Mouse (Mus musculus) heart, adult 2 months (tissue): ENCODE measurements around the gene Rbm38. TPM values are rescaled to one million over a fixed set of nuclear protein-coding genes. Genes with fewer than 3 reads are reported as not detected.
A peak's percentile ranks its signal among the peaks of the same experiment; 100 is the strongest.

ENCODE experiments used
- DNase-seq, 2 experiments: peaks; one replicate each; pipeline ENCODE4 v3.0.0; 2021
- H3K27ac ChIP-seq: fragments of 200-600 bp; 2 replicates; pipeline ENCODE4 v1.8.1; 2022
- H3K27me3 ChIP-seq: fragments of 200-500 bp; 2 replicates; pipeline ENCODE4 v1.6.1; 2012; ENCODE audit warnings: mild to moderate bottlenecking, low read length, inconsistent platforms, mixed read lengths; ENCODE audit not compliant: control insufficient read depth, insufficient read depth
- H3K36me3 ChIP-seq: fragments of 200-500 bp; 2 replicates; pipeline ENCODE4 v1.6.1; 2012; ENCODE audit warnings: low read length, inconsistent platforms; ENCODE audit not compliant: control insufficient read depth, insufficient read depth
- H3K4me1 ChIP-seq: fragments of 200-500 bp; 2 replicates; pipeline ENCODE4 v1.6.1; 2011; ENCODE audit warnings: low read length; ENCODE audit not compliant: control insufficient read depth, insufficient read depth
- H3K4me3 ChIP-seq: fragments of 200-600 bp; 2 replicates; pipeline ENCODE4 v1.8.1; 2022
- H3K79me2 ChIP-seq: fragments of 200-500 bp; replicated peaks from 2 replicates; pipeline ENCODE4 v1.6.1; 2012; ENCODE audit warnings: mild to moderate bottlenecking, inconsistent platforms, low read length, moderate library complexity, mixed read lengths; ENCODE audit not compliant: control insufficient read depth, insufficient read depth
- H3K9ac ChIP-seq: fragments of 200-500 bp; 2 replicates; pipeline ENCODE4 v1.6.1; 2012; ENCODE audit warnings: low read depth, mild to moderate bottlenecking, control low read depth, inconsistent platforms, low read length, mixed read lengths
- CTCF ChIP-seq: fragments of 200-600 bp; IDR thresholded peaks from 2 replicates; pipeline ENCODE4 v1.8.1; 2022; ENCODE audit warnings: antibody characterized with exemption, mild to moderate bottlenecking, moderate library complexity
- EP300 ChIP-seq: fragments of 200-500 bp; IDR thresholded peaks from 2 replicates; pipeline ENCODE4 v1.6.1; 2011; ENCODE audit warnings: low read depth, low read length, control low read depth; ENCODE audit not compliant: insufficient read depth
- POLR2A ChIP-seq: fragments of 200-500 bp; IDR thresholded peaks from 2 replicates; pipeline ENCODE4 v1.6.1; 2011; ENCODE audit warnings: mild to moderate bottlenecking, low read depth, low read length, control low read depth; ENCODE audit not compliant: insufficient read depth
- WGBS: fragments of 180-500 bp; shearing (Covaris S2); methylation state at CpG from one replicate; pipeline ENCODE4 v1.1.7; 2018; 5-methylcytosine and 5-hydroxymethylcytosine counted together
- intact Hi-C: fragments of 180-260 bp; cut with DNase I; formaldehyde crosslinking; loops from one replicate; pipeline ENCODE4 v1.15.1; 2025
- polyA plus RNA-seq: library from polyadenylated mRNA; depleted of rRNA; stranded (reverse); fragments of >200 nt; gene quantifications from 2 replicates; pipeline ENCODE4 v1.2.3, GENCODE M21; 2012
- total RNA-seq, 2 experiments: library from RNA; stranded (reverse); gene quantifications; 2 replicates each; pipeline ENCODE4 v1.2.3; 2021

Rbm38 gene
- total and polyA plus RNA-seq, 3 experiments: 173 to 529 (median 203) TPM

DNA sequence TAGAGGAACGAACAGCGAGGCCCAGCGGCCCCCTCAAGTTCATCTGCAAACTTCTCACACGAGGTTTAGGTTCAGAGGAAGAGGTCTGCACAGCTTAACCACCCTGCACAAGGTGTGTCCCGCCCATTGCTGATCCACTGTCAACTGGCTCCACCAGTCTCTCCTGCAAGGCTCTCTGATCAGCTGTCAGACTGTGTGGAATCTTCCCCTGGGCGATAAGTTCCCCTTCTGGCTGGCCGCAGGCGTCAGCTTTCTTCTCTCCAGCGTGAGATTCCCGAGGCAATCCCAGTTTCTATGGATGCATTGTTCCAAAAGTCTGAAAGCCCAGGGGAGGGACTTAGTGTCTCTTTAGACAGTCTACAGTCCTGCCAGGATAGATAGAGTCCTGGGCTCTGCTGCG is 38.0 kb downstream of the Rbm38 start:
- Histone ChIP-seq H3K79me2 (no peaks in the 10 kb centered on the region), H3K4me3 (no peak overlapping the region), H3K4me1 (no peaks in the 10 kb centered on the region; the same call in 1 of the 2 replicates), H3K27ac (no peak overlapping the region; the same call in 1 of the 2 replicates), H3K9ac (no peak overlapping the region), H3K36me3 (no peaks in the 10 kb centered on the region), H3K27me3 (no peaks in the 10 kb centered on the region)
- TF ChIP-seq CTCF (no peak), POLR2A (no peak), EP300 (no peak)
- DNase-seq: no peak
- intact Hi-C loops: no loop called here
- WGBS: 37% methylated on average over 11 of the region's 11 CpGs

DNA sequence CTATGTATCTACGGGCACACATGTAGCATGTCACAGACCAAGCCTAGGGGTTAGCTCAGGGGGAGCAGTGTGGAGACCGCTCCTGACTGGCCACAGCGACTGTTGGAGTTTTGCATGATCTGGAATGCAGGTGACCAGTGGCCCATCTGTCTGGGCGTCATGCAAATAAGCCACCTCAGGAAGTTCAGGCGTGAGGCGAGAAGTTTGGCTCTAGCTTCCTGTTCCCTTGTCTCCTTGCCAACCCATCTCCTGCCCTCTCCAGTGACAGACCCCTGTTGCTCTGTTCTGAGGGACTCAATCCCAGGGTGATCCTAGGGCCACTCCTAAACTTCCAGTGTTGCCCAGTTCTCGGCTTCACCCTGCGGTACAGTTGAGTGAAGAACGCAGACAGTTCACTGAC is 40.2 kb downstream of the Rbm38 start:
- TF ChIP-seq POLR2A: no peak
- no peak for TF ChIP-seq EP300
- TF ChIP-seq CTCF: no peak
- no peak overlapping the region for H3K4me3 ChIP-seq
- 53% methylated on average over 9 of the region's 9 CpGs for WGBS
- no peaks in the 10 kb centered on the region for H3K79me2 ChIP-seq
- H3K27ac ChIP-seq: no peak overlapping the region
- no peak for DNase-seq
- intact Hi-C loops: no loop called here
- H3K9ac ChIP-seq: no peak overlapping the region
- H3K4me1 ChIP-seq: no peaks in the 10 kb centered on the region
- H3K36me3 ChIP-seq: no peaks in the 10 kb centered on the region
- H3K27me3 ChIP-seq: no peaks in the 10 kb centered on the region

DNA sequence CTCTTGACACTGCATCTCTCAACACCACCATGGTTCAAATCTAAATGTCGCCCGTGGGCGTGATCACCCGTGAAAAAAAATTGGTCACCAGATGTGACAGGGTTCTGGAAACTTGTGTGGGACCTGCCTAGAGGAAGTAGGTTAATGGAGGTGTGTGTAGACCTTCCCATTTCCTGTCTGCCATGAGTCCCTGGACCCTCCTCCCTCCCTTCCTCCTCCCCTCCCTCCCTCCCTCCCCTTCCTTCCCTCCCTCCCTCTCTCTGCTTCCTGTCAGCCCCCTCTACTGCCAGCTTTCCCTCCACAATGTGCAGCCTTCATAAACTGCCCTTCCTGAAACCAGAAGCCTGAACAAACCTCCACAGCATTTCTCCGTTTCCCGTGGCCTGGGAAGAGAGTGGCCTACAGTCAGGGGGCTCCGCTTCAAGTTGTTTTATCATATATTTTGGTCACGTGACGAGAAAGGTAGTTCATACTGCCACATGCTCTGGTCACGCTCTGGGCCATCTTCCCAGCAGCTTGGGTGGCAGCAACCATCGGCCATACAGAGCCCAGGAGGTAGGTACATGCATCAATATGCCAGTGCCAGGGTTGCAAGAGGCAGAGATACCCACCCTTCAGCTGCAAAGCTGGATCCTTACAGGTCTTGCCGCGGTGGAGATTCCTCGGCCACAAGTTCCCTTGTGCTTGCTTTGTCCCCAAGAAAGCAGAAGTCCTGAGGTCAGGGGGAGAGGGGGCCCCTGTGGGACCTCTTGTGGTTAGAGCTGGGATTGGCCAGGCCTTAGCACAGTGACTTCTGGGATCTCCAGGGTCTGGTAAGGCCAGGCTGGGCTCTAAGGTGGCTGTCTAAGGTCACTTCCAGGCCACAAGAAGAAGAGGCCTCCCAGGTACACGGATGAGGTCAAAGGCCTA is 41.4 kb downstream of the Rbm38 start:
- Histone ChIP-seq H3K9ac (no peak overlapping the region), H3K27ac (no peak overlapping the region), H3K36me3 (no peaks in the 10 kb centered on the region), H3K4me1 (no peaks in the 10 kb centered on the region), H3K79me2 (no peaks in the 10 kb centered on the region), H3K4me3 (no peak overlapping the region), H3K27me3 (no peaks in the 10 kb centered on the region)
- DNase-seq: peak in 1 of 2 experiments; percentile 44
- WGBS: 63% methylated on average over 15 of the region's 15 CpGs
- intact Hi-C loops: no loop called here
- TF ChIP-seq CTCF (peak; percentile 35), EP300 (no peak), POLR2A (no peak)

DNA sequence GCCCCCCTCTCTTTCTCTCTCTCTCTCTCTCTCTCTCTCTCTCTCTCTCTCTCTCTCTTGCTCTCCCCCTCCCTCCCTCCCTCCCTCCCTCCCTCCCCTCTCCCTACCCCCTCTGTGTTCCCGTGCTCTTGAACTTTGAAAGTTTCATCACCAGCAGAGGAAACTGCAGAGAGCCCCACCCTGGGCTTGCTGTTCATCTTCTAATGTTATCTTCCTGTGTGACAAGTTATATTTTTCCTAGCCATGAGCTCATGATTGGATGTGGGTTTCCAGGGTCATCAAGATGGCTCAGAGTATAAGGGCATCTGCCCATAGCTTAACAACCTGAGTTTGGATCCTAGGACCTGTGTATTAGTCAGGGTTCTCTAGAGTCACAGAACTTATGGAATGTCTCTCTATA is 42.9 kb downstream of the Rbm38 start:
- Histone ChIP-seq H3K36me3 (no peaks in the 10 kb centered on the region), H3K79me2 (no peaks in the 10 kb centered on the region), H3K27ac (no peak overlapping the region), H3K27me3 (no peaks in the 10 kb centered on the region), H3K4me3 (no peak overlapping the region), H3K4me1 (no peaks in the 10 kb centered on the region), H3K9ac (no peak overlapping the region)
- DNase-seq: no peak
- TF ChIP-seq POLR2A (no peak), EP300 (no peak), CTCF (no peak)
- 20% methylated on average over 1 of the region's 1 CpGs for WGBS
- intact Hi-C loops: no loop called here

GRCm38 (mm10) chr2:173064864-173065263 is 44.6 kb downstream of the Rbm38 start:
- Histone ChIP-seq H3K4me3 (no peak overlapping the region), H3K27me3 (no peaks in the 10 kb centered on the region), H3K9ac (no peak overlapping the region), H3K36me3 (no peaks in the 10 kb centered on the region), H3K27ac (no peak overlapping the region), H3K79me2 (no peaks in the 10 kb centered on the region), H3K4me1 (no peaks in the 10 kb centered on the region)
- WGBS: 91% methylated on average over 2 of the region's 2 CpGs
- intact Hi-C loops: no loop called here
- TF ChIP-seq POLR2A (no peak), EP300 (no peak), CTCF (no peak)
- DNase-seq: no peak

GRCm38 (mm10) chr2:173072948-173073347 is 52.6 kb downstream of the Rbm38 start:
- H3K27me3 ChIP-seq: no peaks in the 10 kb centered on the region

More at GRCm38 (mm10) chr2:173072948-173073347, 52.6 kb downstream of the Rbm38 start:
- Histone ChIP-seq H3K4me1 (no peaks in the 10 kb centered on the region), H3K4me3 (no peak overlapping the region), H3K36me3 (no peaks in the 10 kb centered on the region), H3K27ac (no peak overlapping the region), H3K79me2 (no peaks in the 10 kb centered on the region), H3K9ac (no peak overlapping the region)
- intact Hi-C loops: no loop called here
- no peak for DNase-seq
- TF ChIP-seq CTCF: no peak
- no peak for TF ChIP-seq EP300
- no peak for TF ChIP-seq POLR2A
- WGBS: 86% methylated on average over 7 of the region's 7 CpGs
